Mouse (Mus musculus) gastrocnemius, adult 18-20 months (tissue): ENCODE data around the gene Gm20388. TPM values are rescaled to one million over a fixed set of nuclear protein-coding genes. Genes with fewer than 3 reads are reported as not detected.
"Not testable (repeated sequence)": the region's sequence is repeated elsewhere in the genome, so short reads cannot be mapped to it uniquely, and the experiment has no call there.

ENCODE experiments used
- DNase-seq: peaks from one replicate; pipeline ENCODE4 v3.0.0; 2021; ENCODE audit warnings: low spot score
- total RNA-seq, 2 experiments: library from RNA; stranded (reverse); gene quantifications; 2 replicates each; pipeline ENCODE4 v1.2.3; 2021

Gm20388 gene
- total RNA-seq, 2 experiments from 2014 or later, result 10.5 to 12.3 TPM

- no peak for DNase-seq
Measured at GRCm38 (mm10) chr8:121392482-121392881, 1481.8 kb downstream of the Gm20388 start.

GRCm38 (mm10) chr8:121393111-121393510 lies 1482.5 kb downstream of the Gm20388 start:
- no peak for DNase-seq

GRCm38 (mm10) chr8:121394686-121395085 lies 1484.0 kb downstream of the Gm20388 start:
- DNase-seq, result no peak

- no peak for DNase-seq
Measured at GRCm38 (mm10) chr8:121395316-121395715, 1484.7 kb downstream of the Gm20388 start.

GRCm38 (mm10) chr8:121396151-121396550 lies 1485.5 kb downstream of the Gm20388 start:
- DNase-seq, result no peak

GRCm38 (mm10) chr8:121397201-121397698 lies 1486.6 kb downstream of the Gm20388 start:
- no peak for DNase-seq

- DNase-seq, result no peak
Measured at GRCm38 (mm10) chr8:121398081-121398480, 1487.4 kb downstream of the Gm20388 start.

GRCm38 (mm10) chr8:121398724-121399123 lies 1488.1 kb downstream of the Gm20388 start:
- DNase-seq, result no peak

- no peak for DNase-seq
Measured at GRCm38 (mm10) chr8:121399173-121399572, 1488.5 kb downstream of the Gm20388 start.

GRCm38 (mm10) chr8:121400581-121400980 lies 1489.9 kb downstream of the Gm20388 start:
- no peak for DNase-seq

- DNase-seq, result no peak
Measured at GRCm38 (mm10) chr8:121403821-121404220, 1493.2 kb downstream of the Gm20388 start.

- no peak for DNase-seq
Measured at GRCm38 (mm10) chr8:121418081-121418480, 1507.4 kb downstream of the Gm20388 start.

GRCm38 (mm10) chr8:121419551-121419950 lies 1508.9 kb downstream of the Gm20388 start:
- DNase-seq, result no peak

- DNase-seq, result no peak
Measured at GRCm38 (mm10) chr8:121421009-121421408, 1510.4 kb downstream of the Gm20388 start.

GRCm38 (mm10) chr8:121424080-121424479 lies 1513.4 kb downstream of the Gm20388 start:
- DNase-seq, result no peak

GRCm38 (mm10) chr8:121424600-121424999 lies 1514.0 kb downstream of the Gm20388 start:
- no peak for DNase-seq

- DNase-seq, result no peak
Measured at GRCm38 (mm10) chr8:121431499-121431898, 1520.9 kb downstream of the Gm20388 start.

- no peak for DNase-seq
Measured at GRCm38 (mm10) chr8:121433466-121433865, 1522.8 kb downstream of the Gm20388 start.

GRCm38 (mm10) chr8:121436656-121437055 lies 1526.0 kb downstream of the Gm20388 start:
- DNase-seq, result no peak

- no peak for DNase-seq
Measured at GRCm38 (mm10) chr8:121437506-121437905, 1526.9 kb downstream of the Gm20388 start.

GRCm38 (mm10) chr8:121438111-121438510 lies 1527.5 kb downstream of the Gm20388 start:
- no peak for DNase-seq

GRCm38 (mm10) chr8:121439351-121439750 lies 1528.7 kb downstream of the Gm20388 start:
- no peak for DNase-seq

GRCm38 (mm10) chr8:121443361-121443760 lies 1532.7 kb downstream of the Gm20388 start:
- no peak for DNase-seq

- not testable (repeated sequence) for DNase-seq
Measured at GRCm38 (mm10) chr8:121444521-121444920, 1533.9 kb downstream of the Gm20388 start.
